Mouse (Mus musculus): ENCODE results near the gene Stk17b. TPM values are rescaled to one million over a fixed set of nuclear protein-coding genes. Genes with fewer than 3 reads are reported as not detected.
"Not testable (repeated sequence)": the region's sequence is repeated elsewhere in the genome, so short reads cannot be mapped to it uniquely, and the experiment has no call there.

Gene Stk17b
- total RNA-seq, 1 experiment from 2014 or later, result 1,289 TPM

DNA sequence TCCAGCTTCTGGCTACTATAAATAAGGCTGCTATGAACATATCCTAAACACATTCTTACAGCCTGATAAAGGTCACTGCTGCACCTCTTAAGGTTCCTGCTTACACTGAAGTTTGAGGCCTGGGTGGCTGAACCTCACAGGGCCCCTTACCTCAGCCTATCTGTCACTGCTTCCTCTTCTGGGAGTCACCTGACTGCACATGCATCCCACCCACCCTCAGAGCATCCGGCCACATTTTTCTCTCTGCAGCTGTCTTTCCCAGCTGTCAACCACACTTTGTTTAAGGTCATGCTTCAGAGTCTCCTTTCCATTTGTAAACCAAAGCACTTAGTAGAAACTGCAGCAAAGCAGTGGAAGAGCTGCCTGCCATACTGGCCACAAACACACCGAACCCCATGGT, 6.3 kb upstream of the Stk17b start:
- peak; percentile 97 for ATAC-seq (ENCODE audit: extremely low read depth, insufficient number of reproducible peaks, low FRiP score, poor library complexity, severe bottlenecking)

DNA sequence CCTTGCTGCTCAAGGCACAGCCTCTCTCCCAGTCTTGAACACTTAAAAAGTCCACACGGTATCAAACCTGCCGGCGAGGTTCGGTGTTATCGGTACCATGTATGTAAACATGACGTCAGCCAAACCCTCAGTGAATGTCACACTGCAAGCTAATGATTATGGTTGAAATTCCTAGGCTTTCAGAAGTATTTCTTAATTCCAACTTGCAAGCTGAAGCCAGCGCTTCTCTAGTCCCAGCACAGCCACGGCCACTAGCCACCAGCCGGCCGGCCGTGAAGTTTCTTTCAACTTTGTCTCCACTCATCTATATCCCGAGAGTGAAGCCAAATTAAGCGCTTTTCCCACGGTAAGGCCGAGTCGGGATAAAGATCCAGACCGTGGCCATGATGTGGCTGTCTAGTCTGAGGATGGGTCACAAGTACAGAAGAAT, 718 bp downstream of the Stk17b start:
- ATAC-seq (ENCODE audit: extremely low read depth, insufficient number of reproducible peaks, low FRiP score, poor library complexity, severe bottlenecking), result peak; percentile 42; the same call in 1 of the 2 replicates

DNA sequence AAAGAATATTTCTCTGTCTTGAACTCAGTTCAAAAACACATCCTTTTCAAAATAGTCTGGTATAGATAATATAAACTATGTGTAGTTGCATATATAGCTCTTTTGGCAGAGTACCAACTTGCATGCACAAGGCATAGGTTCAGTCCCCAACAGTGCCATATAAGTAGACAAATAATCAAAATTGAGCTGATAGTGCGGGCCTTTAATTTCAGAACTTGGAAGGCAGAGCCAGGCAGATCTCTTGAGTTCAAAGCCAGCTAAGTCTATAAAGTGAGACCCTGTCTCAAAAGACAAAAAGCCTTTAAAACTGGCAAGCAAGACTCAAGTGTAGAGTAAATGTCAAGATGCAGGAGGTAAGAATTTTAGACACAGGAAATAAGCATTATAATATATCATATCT, 2.1 kb downstream of the Stk17b start:
- no peak for ATAC-seq (ENCODE audit: extremely low read depth, insufficient number of reproducible peaks, low FRiP score, poor library complexity, severe bottlenecking)

DNA sequence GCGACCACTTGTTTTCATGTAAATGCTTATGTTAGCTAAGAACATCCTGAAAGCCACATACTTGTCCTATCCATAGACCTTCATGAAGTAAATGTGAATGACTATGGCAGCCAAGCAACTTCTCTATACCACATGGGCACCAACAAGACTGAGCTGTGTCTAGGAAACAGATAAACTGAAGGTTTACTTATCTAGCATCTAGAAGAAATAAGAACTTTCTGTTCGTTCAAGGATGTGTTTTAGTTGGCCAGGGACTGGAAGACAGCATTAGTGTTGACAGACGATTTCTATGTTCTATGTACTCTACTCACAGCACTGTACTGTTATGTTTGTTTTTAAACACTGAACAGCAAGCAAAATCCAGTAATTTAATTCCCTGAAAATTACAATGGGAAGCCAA, 2.9 kb downstream of the Stk17b start:
- no peak for ATAC-seq (ENCODE audit: extremely low read depth, insufficient number of reproducible peaks, low FRiP score, poor library complexity, severe bottlenecking)

DNA sequence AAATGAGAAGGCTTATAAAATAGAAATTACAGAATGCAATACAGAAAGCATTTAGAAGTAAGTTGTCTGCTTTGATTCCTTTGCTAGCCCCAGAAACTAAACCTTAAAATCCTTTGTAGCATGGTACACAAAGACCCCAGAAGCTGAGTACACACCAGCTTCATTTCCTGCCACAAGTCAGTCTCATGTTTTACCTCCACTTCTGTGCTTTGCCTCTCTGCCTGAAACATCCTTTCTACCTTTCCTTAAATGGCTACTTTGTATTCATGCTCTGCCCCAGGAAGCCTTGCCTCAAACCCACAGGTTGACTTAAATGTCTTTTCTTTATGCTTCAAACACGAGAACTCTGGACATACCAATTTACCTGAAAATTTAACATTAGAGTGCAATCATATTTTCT, 3.7 kb downstream of the Stk17b start:
- ATAC-seq (ENCODE audit: extremely low read depth, insufficient number of reproducible peaks, low FRiP score, poor library complexity, severe bottlenecking), result no peak

DNA sequence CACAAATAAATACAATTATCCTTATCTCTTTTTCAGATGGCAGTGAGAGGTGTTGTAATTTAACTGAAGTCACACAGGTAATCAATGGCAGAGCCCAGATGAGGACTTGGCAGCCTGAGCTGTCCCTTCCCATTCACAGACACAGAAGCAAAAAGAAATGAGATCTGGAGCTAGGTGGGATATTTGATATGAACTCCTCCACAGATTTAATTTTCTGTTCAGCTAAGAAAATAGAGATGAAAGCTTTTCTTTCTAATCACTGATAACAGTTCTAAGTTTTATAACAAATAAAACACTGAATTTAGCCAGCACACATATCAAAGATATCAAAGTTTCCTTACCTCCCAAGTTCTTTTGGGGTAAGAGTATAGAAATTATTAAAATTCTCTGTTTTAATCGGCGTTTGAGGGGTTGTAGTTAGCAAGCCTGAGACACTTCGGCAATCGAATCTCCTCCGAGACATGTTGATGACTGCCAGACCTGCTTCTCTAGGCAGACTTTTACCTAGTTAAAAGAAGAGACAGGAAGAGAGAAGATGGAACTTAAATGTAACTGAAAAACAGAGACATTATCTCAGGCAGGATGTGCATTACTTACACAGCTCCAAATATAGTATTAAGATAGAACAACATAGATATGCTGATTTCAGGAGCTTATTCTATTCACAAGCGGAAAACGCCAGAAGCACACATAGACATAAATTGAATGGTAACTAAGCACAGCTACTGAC, 8.7 kb downstream of the Stk17b start:
- no peak for ATAC-seq (ENCODE audit: extremely low read depth, insufficient number of reproducible peaks, low FRiP score, poor library complexity, severe bottlenecking)

DNA sequence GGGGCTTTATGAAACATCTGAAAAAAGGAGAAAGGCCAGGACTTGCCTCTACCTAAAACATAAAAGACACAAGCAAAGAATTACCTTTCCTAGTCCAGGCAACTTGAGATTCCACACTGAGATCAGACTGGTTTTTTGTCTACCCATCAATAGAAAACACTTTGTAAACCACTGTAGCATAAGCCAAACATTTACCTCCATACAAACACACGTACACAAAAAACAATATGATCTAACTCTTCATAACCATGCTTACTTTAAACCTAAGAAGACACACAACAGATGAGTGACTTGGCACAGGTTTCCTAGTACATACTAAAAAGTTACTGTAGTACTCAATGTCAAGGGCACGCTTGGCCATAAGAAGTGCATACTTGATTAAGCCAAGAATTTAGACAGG, 9.5 kb downstream of the Stk17b start:
- no peak for ATAC-seq (ENCODE audit: extremely low read depth, insufficient number of reproducible peaks, low FRiP score, poor library complexity, severe bottlenecking)

DNA sequence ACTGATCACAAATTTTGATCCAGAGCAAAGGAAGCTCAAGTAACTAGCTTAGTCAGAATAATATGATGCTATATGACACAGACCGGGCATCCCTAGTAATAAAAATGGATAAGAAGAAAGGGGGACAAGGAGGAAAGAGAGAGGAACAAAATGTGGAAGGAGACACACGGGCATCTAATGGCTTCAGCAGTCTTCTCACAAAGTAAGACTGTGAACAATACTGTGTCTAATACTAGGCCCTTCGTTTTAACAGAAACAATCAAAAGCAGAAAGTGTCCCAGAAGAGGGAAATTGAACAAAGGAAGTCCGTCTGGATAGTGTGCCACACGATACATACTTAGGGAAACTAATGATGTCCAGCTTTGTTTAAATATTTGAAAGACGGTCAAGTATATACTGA, 10.0 kb downstream of the Stk17b start:
- ATAC-seq (ENCODE audit: extremely low read depth, insufficient number of reproducible peaks, low FRiP score, poor library complexity, severe bottlenecking), result no peak

DNA sequence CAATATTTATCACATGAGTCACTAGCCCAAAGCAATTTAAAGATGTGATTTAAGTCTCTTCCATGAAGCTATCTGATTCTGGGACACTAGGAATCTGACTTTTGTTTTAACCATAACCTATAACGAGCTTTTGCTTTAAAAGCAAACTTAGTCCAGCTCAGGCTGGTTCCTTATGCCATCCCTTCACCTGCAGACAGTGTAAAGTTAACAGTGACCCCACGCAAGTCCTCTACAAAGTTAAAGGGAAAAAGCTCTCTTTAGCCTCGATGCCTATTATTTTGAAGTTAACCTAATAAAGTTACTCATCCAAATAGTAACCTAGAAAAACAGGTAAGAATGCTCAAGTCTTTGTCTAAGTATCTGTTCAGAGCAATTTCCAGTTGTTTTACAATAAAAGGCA, 10.5 kb downstream of the Stk17b start:
- ATAC-seq (ENCODE audit: extremely low read depth, insufficient number of reproducible peaks, low FRiP score, poor library complexity, severe bottlenecking), result no peak

DNA sequence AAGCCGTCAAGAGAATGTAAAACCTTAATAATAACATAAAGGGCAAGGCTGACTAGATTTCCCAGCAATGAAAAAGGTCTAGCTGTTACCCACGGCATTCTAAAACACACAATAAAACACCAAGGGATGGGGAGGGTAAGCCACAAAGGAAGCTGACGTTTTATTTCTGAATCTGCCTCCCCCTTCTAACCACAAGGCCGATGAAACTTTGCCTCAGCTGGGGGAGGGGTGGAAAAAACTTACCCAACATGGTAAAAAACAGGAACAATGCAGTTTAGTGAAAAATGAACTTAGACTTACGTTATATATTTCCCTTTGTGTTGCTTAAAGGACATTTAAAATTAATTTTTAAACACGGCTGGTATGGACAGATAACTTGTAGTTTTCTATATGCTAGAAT, 11.0 kb downstream of the Stk17b start:
- peak; percentile 81 for ATAC-seq (ENCODE audit: extremely low read depth, insufficient number of reproducible peaks, low FRiP score, poor library complexity, severe bottlenecking)

DNA sequence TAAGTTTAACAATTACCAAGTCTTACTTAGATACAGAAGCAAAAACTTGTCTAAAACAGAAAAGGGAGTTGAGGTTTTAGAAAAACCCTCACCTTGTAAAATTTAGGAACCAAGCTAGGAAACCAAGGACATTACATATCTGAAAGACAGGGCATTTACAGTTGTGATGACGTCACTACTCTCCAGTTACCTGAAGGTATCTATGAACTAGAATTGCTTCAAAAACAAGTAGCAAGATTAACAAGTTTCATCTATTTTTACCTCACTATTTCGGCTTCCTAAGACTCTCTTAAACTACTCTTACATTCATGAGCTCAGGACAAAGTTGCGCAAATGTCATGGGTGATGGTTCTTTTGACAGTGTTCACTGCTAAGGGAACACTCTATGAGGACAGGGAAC, 12.1 kb downstream of the Stk17b start:
- no peak for ATAC-seq (ENCODE audit: extremely low read depth, insufficient number of reproducible peaks, low FRiP score, poor library complexity, severe bottlenecking)

DNA sequence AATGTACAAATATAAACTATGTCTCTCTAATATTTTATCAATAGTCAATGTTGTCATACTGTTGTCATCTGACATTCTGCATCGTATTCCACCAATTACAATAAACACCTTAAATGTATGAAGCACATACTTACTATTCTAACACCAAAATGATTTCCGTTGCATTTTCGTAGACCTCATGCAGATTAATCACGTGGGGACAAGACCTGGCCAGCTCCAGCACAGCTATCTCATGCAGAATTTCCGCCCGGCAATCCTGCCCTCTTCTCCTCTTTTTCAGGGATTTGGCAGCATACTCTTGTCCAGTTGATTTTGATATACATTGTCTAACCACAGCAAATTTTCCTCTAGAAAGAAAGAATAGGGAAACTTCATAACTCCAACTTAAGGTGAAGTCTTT, 13.5 kb downstream of the Stk17b start:
- ATAC-seq (ENCODE audit: extremely low read depth, insufficient number of reproducible peaks, low FRiP score, poor library complexity, severe bottlenecking), result no peak

DNA sequence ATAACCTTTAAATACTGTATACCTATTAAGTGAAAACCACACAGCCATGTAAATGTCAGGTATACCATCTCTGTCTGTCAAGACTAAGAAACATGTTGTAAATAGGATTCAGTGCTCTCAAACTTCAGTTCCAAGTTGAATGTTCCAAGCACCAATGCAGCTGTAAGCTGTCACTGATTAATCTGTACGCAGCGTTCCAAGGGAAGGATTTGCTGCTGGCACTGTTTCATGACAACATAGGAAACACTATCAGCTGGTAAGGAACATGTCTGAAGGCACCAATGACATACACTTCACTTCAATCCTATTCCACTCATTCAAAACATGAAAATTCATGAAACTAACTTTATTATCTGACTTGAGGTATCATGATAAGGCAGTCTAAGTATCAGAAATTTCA, 18.9 kb downstream of the Stk17b start:
- no peak for ATAC-seq (ENCODE audit: extremely low read depth, insufficient number of reproducible peaks, low FRiP score, poor library complexity, severe bottlenecking)

DNA sequence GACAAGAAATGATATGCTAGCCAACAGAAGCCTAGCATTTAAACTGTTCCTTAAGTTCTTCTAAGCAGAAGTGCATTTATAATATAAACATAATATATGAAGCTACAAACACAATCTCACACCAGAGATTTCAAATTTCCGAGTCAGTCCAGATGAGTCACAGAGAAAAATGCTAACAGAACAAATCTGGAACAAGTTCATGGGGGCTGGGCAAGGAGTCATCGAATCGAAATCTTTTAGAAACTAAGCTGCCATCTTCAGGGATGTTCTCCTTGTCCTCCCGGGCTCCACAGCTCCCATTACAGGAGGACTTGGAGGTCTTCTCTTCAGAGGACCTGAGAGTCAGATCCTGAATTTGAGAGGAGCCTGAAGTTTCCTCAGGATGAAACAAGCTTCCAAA, 27.7 kb downstream of the Stk17b start:
- ATAC-seq (ENCODE audit: extremely low read depth, insufficient number of reproducible peaks, low FRiP score, poor library complexity, severe bottlenecking), result no peak

DNA sequence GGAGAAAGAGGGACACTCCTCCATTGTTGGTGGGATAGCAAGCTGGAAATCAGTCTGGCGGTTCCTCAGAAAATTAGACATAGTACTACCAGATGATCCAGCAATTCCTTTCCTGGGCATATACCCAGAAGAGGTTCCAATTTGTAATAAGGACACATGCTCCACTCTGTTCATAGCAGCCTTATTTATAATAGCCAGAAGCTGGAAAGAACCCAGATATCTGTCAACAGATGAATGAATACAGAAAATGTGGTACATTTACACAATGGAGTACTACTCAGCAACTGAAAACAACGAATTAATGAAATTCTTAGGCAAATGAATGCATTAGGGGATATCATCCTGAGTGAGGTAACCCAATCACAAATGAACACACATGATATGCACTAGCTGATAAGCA, 31.5 kb downstream of the Stk17b start:
- ATAC-seq (ENCODE audit: extremely low read depth, insufficient number of reproducible peaks, low FRiP score, poor library complexity, severe bottlenecking), result not testable (repeated sequence)

DNA sequence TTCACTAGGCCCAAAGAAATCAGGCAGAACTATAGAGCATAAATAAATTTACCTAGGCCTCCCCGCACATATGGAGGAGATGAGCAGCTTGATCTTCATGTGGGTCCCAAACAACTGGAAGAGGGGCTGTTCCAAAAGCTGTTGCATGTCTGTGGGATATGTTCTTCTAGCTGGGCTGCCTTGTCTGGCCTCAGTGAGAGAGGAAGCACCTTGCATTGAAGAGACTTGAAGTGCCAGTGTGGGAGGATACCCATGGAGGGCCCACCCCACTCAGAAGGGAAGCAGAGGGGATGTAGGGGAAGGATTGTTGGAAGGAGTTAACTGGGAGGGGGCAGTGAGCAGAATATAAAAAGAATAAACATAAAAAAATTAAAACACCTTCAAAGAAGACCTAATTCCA, 33.9 kb downstream of the Stk17b start:
- ATAC-seq (ENCODE audit: extremely low read depth, insufficient number of reproducible peaks, low FRiP score, poor library complexity, severe bottlenecking), result no peak

DNA sequence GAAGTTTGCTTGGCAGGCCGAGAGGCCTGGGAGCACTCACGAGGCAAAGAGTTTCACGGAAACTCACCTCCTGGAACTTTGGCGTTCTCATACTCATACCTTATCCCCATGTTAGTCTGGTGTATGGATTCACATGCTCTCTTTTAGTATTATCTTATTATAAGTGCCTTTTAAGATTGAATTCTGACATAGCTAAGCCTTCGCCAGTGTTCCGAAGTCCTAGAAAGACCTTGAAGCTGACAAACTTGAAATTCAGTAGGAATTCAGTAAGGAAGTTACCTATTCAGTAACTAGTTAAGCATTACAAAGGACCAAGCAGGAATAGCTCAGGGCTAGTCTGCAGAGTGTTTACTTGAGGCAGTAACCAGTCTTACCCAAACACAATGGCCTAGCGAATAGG, 34.3 kb downstream of the Stk17b start:
- not testable (repeated sequence) for ATAC-seq (ENCODE audit: extremely low read depth, insufficient number of reproducible peaks, low FRiP score, poor library complexity, severe bottlenecking)

DNA sequence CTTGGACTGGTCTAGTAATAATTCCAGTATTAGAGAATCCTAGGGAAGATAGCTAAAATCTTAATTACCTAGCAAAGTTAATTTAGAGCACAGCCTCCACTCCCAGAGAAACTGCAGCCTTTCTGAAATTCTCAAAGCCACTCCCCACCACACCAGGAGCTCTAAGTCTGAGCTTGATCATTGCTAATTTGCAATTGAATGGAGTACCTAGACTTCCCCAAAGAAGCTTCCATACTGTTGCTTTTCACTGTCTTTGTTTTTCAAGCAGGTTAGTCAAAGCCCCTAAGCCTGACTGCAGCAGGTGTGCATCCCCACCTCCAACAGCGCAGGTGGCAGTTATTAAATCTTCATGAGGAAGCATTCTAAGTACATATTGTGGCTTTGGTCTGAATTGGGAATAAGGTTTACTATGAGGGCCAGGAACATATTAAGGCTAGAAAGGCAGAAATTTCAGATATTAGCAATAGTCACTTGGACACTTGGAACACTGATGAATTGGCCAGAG, 35.1 kb downstream of the Stk17b start:
- not testable (repeated sequence) for ATAC-seq (ENCODE audit: extremely low read depth, insufficient number of reproducible peaks, low FRiP score, poor library complexity, severe bottlenecking)

DNA sequence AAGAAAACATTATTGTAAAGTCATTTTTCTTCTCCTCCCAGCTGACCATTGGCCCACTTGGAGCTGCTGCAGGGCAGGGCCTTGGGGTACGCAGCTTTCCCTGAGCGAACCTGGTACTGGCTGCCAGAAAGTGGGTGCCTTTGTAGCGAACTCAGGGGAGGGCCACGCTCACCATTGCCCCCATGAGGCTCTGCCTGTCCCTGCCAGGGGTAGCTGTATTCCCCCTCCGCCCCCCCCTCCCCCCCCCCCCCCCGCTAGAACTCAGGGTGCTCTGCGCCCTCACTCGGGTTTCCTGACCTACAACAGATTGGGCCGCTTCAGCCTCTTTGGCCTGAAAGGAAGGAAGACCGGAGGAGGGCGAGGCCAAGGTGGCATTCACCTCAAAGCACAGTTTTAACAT, 36.5 kb downstream of the Stk17b start:
- peak; percentile 50; the same call in 1 of the 2 replicates for ATAC-seq (ENCODE audit: extremely low read depth, insufficient number of reproducible peaks, low FRiP score, poor library complexity, severe bottlenecking)

DNA sequence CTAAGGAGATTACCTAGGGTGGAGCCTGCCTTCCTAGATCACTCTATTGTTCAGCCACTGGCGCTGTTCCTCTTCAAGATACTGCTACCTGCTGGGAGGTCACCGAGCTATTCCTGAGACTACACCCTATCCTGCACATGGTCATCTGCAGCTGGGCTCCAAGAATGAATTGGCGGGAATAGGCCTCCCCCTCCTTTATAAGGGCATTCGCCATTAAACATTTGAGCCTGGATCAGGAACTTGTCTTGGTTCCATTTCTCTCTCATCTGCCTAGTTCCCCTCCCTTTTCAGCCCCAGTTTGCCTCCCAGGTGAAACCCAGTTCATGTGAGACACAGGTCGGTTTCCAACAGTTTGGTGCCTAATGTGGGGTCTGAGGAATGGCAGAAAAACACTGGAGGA, 39.0 kb downstream of the Stk17b start:
- ATAC-seq (ENCODE audit: extremely low read depth, insufficient number of reproducible peaks, low FRiP score, poor library complexity, severe bottlenecking), result no peak
